Mouse (Mus musculus) CH12.LX (cell line): ENCODE results near the gene Smim13. TPM values are rescaled to one million over a fixed set of nuclear protein-coding genes. Genes with fewer than 3 reads are reported as not detected.

Experiments
- DNase-seq: peaks from one replicate; pipeline ENCODE4 v3.0.0-alpha.2; 2013; ENCODE audit errors: extremely low read depth
- H3K27ac ChIP-seq: 2 replicates; pipeline ENCODE4 v1.5.1; 2012; ENCODE audit warnings: low read depth, mild to moderate bottlenecking, control low read depth, moderate library complexity; ENCODE audit not compliant: insufficient read depth
- H3K27me3 ChIP-seq: replicated peaks from 2 replicates; pipeline ENCODE3; 2012; ENCODE audit warnings: inconsistent platforms
- H3K36me3 ChIP-seq, 2 experiments: replicated peaks in 1 of 2; 2 replicates each; pipeline versions ENCODE3 to v1.6.1; 2012; ENCODE audit warnings: inconsistent platforms in 1 of 2, low read length in 1 of 2, mild to moderate bottlenecking in 1 of 2, mixed read lengths in 1 of 2, moderate library complexity in 1 of 2; ENCODE audit not compliant: control insufficient read depth in 1 of 2, insufficient read depth in 1 of 2
- H3K4me1 ChIP-seq, 2 experiments: 2 replicates each; pipeline ENCODE4 v1.6.1; 2012; ENCODE audit warnings: inconsistent platforms in 1 of 2, moderate library complexity in 1 of 2; ENCODE audit not compliant: insufficient read depth in 2 of 2, control insufficient read depth in 1 of 2
- H3K4me2 ChIP-seq: 2 replicates; pipeline ENCODE4 v1.6.1; 2012; ENCODE audit warnings: low read depth, mild to moderate bottlenecking, control low read depth; ENCODE audit not compliant: poor library complexity, insufficient read depth, severe bottlenecking
- H3K4me3 ChIP-seq, 3 experiments: fragments of 150-350 bp in 1 of 3; sonication (generic) in 1 of 3; replicated peaks in 1 of 3; 2 replicates each; pipeline versions ENCODE3 to v1.5.1; 2011 to 2012; ENCODE audit warnings: low read depth in 2 of 3, low read length in 2 of 3, mild to moderate bottlenecking in 2 of 3, moderate library complexity in 2 of 3, control low read depth in 1 of 3, improper control_type of control experiment in 1 of 3, inconsistent platforms in 1 of 3, mixed read lengths in 1 of 3; ENCODE audit not compliant: poor library complexity in 1 of 3
- H3K79me2 ChIP-seq: replicated peaks from 2 replicates; pipeline ENCODE4 v1.6.1; 2012; ENCODE audit warnings: mild to moderate bottlenecking, moderate library complexity; ENCODE audit not compliant: control insufficient read depth, poor library complexity, insufficient read depth, severe bottlenecking; ENCODE audit errors: extremely low read depth
- H3K9ac ChIP-seq: 2 replicates; pipeline ENCODE4 v1.6.1; 2012; ENCODE audit warnings: low read depth, mild to moderate bottlenecking, control low read depth, moderate library complexity; ENCODE audit not compliant: insufficient read depth
- H3K9me3 ChIP-seq: replicated peaks from 2 replicates; pipeline ENCODE3; 2012; ENCODE audit warnings: low read length, inconsistent platforms, mixed read lengths
- BHLHE40 ChIP-seq: IDR thresholded peaks from 2 replicates; pipeline ENCODE4 v1.6.1; 2011; ENCODE audit warnings: mild to moderate bottlenecking, low read depth, low read length, improper control_type of control experiment
- CHD1 ChIP-seq: IDR thresholded peaks from 2 replicates; pipeline ENCODE4 v1.6.1; 2012; ENCODE audit warnings: low read depth, low read length, improper control_type of control experiment, inconsistent platforms
- CHD2 ChIP-seq: IDR thresholded peaks from 2 replicates; pipeline ENCODE4 v1.6.1; 2011; ENCODE audit warnings: low read length, improper control_type of control experiment
- E2F4 ChIP-seq: IDR thresholded peaks from 2 replicates; pipeline ENCODE4 v1.6.1; 2011; ENCODE audit warnings: low read depth, low read length, improper control_type of control experiment; ENCODE audit not compliant: insufficient replicate concordance
- ELF1 ChIP-seq: IDR thresholded peaks from 2 replicates; pipeline ENCODE4 v1.6.1; 2014; ENCODE audit warnings: low read depth, mild to moderate bottlenecking, inconsistent platforms, low read length, improper control_type of control experiment
- EP300 ChIP-seq: IDR thresholded peaks from 2 replicates; pipeline ENCODE4 v1.6.1; 2011; ENCODE audit warnings: low read length, improper control_type of control experiment
- ETS1 ChIP-seq: conservative IDR thresholded peaks from 2 replicates; pipeline ENCODE4 v1.6.1; 2012; ENCODE audit warnings: low read depth, mild to moderate bottlenecking, inconsistent platforms, low read length, improper control_type of control experiment, moderate library complexity
- GABPA ChIP-seq: IDR thresholded peaks from 2 replicates; pipeline ENCODE4 v1.6.1; 2012; ENCODE audit warnings: low read depth, low read length, improper control_type of control experiment, inconsistent platforms; ENCODE audit not compliant: insufficient replicate concordance
- HCFC1 ChIP-seq: IDR thresholded peaks from 2 replicates; pipeline ENCODE4 v1.6.1; 2012; ENCODE audit warnings: low read depth, mild to moderate bottlenecking, inconsistent platforms, low read length, improper control_type of control experiment
- JUN ChIP-seq: IDR thresholded peaks from 2 replicates; pipeline ENCODE4 v1.6.1; 2011; ENCODE audit warnings: low read depth, mild to moderate bottlenecking, low read length, improper control_type of control experiment, moderate library complexity; ENCODE audit not compliant: insufficient read depth
- JUND ChIP-seq: conservative IDR thresholded peaks from 2 replicates; pipeline ENCODE4 v1.6.1; 2011; ENCODE audit warnings: low read depth, low read length, improper control_type of control experiment
- MAFK ChIP-seq: IDR thresholded peaks from 2 replicates; pipeline ENCODE4 v1.6.1; 2011; ENCODE audit warnings: low read length, improper control_type of control experiment; ENCODE audit not compliant: insufficient replicate concordance
- MAX ChIP-seq: IDR thresholded peaks from 2 replicates; pipeline ENCODE4 v1.6.1; 2011; ENCODE audit warnings: low read length, improper control_type of control experiment
- MEF2A ChIP-seq: IDR thresholded peaks from 2 replicates; pipeline ENCODE4 v1.6.1; 2014; ENCODE audit warnings: low read depth, mild to moderate bottlenecking, inconsistent platforms, low read length, improper control_type of control experiment, borderline replicate concordance
- NELFE ChIP-seq: IDR thresholded peaks from 2 replicates; pipeline ENCODE4 v1.6.1; 2011; ENCODE audit warnings: low read depth, low read length, improper control_type of control experiment
- NRF1 ChIP-seq: IDR thresholded peaks from 2 replicates; pipeline ENCODE4 v1.6.1; 2014; ENCODE audit warnings: low read depth, mild to moderate bottlenecking, inconsistent platforms, low read length, improper control_type of control experiment, moderate library complexity
- POLR2A ChIP-seq: IDR thresholded peaks from 2 replicates; pipeline ENCODE4 v1.6.1; 2011; ENCODE audit warnings: low read depth, mild to moderate bottlenecking, improper control_type of control experiment, low read length
- POLR2AphosphoS2 ChIP-seq: IDR thresholded peaks from 2 replicates; pipeline ENCODE4 v1.6.1; 2011; ENCODE audit warnings: low read depth, low read length, improper control_type of control experiment
- RAD21 ChIP-seq: IDR thresholded peaks from 2 replicates; pipeline ENCODE4 v1.6.1; 2011; ENCODE audit warnings: low read depth, mild to moderate bottlenecking, low read length, improper control_type of control experiment, moderate library complexity
- RCOR1 ChIP-seq: conservative IDR thresholded peaks from 2 replicates; pipeline ENCODE4 v1.6.1; 2012; ENCODE audit warnings: low read depth, mild to moderate bottlenecking, inconsistent platforms, low read length, improper control_type of control experiment
- TCF12 ChIP-seq: IDR thresholded peaks from 2 replicates; pipeline ENCODE4 v1.6.1; 2014; ENCODE audit warnings: low read depth, mild to moderate bottlenecking, inconsistent platforms, low read length, improper control_type of control experiment
- UBTF ChIP-seq: IDR thresholded peaks from 2 replicates; pipeline ENCODE4 v1.6.1; 2012; ENCODE audit warnings: low read depth, mild to moderate bottlenecking, inconsistent platforms, low read length, improper control_type of control experiment, moderate library complexity
- USF1 ChIP-seq: IDR thresholded peaks from 2 replicates; pipeline ENCODE4 v1.6.1; 2014; ENCODE audit warnings: low read depth, mild to moderate bottlenecking, inconsistent platforms, low read length, improper control_type of control experiment
- ZC3H11A ChIP-seq: IDR thresholded peaks from 2 replicates; pipeline ENCODE4 v1.6.1; 2012; ENCODE audit warnings: low read depth, mild to moderate bottlenecking, inconsistent platforms, low read length, improper control_type of control experiment
- ZKSCAN1 ChIP-seq: IDR thresholded peaks from 2 replicates; pipeline ENCODE4 v1.6.1; 2012; ENCODE audit warnings: low read depth, inconsistent platforms, low read length, improper control_type of control experiment, borderline replicate concordance
- ZMIZ1 ChIP-seq: IDR thresholded peaks from 2 replicates; pipeline ENCODE4 v1.6.1; 2012; ENCODE audit warnings: low read depth, mild to moderate bottlenecking, inconsistent platforms, low read length, improper control_type of control experiment
- ZNF384 ChIP-seq: IDR thresholded peaks from 2 replicates; pipeline ENCODE4 v1.6.1; 2012; ENCODE audit warnings: low read depth, low read length, improper control_type of control experiment, inconsistent platforms
- dilution Hi-C: fragments of 300-500 bp; cut with MboI; formaldehyde crosslinking; loops from 2 replicates; pipeline ENCODE4 v1.14.3; 2020; ENCODE audit warnings: low sequenced_read_pairs; ENCODE audit not compliant: extremely low pct_unique_long_range_greater_than_20kb, extremely low pct_ligation_motif_present
- in situ Hi-C: fragments of 300-500 bp; cut with MboI; formaldehyde crosslinking; loops from 3 replicates; pipeline ENCODE4 v1.14.3; 2019; ENCODE audit warnings: low sequenced_read_pairs, low pct_ligation_motif_present, low pct_unique_long_range_greater_than_20kb, mixed read lengths
- polyA plus RNA-seq: library from polyadenylated mRNA; unstranded; fragments of >175 nt; gene quantifications from 2 replicates; pipeline ENCODE4 v1.2.1, GENCODE M21; 2012; ENCODE audit warnings: low read depth; ENCODE audit not compliant: insufficient read length
- total RNA-seq, 2 experiments: library from RNA; depleted of rRNA; stranded (reverse); fragments of 300-350 nt in 1 of 2; fragments of >200 nt in 1 of 2; gene quantifications; 2 replicates each; pipeline ENCODE4 v1.2.3; 2012 to 2014

The Smim13 gene
- total and polyA plus RNA-seq, 3 experiments: 4.4 to 13.4 (median 11.6) TPM

GRCm38 (mm10) chr13:41324631-41325030, 75.0 kb downstream of the Smim13 start:
- in situ Hi-C loops: no loop called here
- Histone ChIP-seq H3K27me3 (no peaks in the 10 kb centered on the region), H3K4me1 (peaks cover 2 to 32% of the 10 kb centered on the region in 2 experiments; a peak in 2 of 4 replicates), H3K79me2 (peaks cover 7% of the 10 kb centered on the region), H3K4me2 (no peak overlapping the region)
- no peak for TF ChIP-seq ZKSCAN1
- TF ChIP-seq RAD21: no peak
- no peak for TF ChIP-seq CHD2
- TF ChIP-seq UBTF: no peak
- no peak for TF ChIP-seq ZMIZ1
- no peak for TF ChIP-seq ELF1
- no peak for TF ChIP-seq POLR2A
- TF ChIP-seq MAFK: no peak
- TF ChIP-seq JUN: no peak
- TF ChIP-seq BHLHE40: no peak
- TF ChIP-seq RCOR1: no peak
- no peak for TF ChIP-seq USF1
- TF ChIP-seq EP300: no peak
- no peak for TF ChIP-seq JUND
- TF ChIP-seq E2F4: no peak
- TF ChIP-seq ZNF384: no peak
- TF ChIP-seq CHD1: no peak
- no peak for TF ChIP-seq POLR2AphosphoS2
- TF ChIP-seq, all 38 proteins: peak for 0
- Histone ChIP-seq H3K27ac (no peak overlapping the region), H3K9me3 (no peaks in the 10 kb centered on the region), H3K4me3 (no peak overlapping the region), H3K36me3 (peaks cover 24 to 77% of the 10 kb centered on the region in 2 experiments), H3K9ac (no peak overlapping the region)
- dilution Hi-C loops: no loop called here
- DNase-seq: no peak

DNA sequence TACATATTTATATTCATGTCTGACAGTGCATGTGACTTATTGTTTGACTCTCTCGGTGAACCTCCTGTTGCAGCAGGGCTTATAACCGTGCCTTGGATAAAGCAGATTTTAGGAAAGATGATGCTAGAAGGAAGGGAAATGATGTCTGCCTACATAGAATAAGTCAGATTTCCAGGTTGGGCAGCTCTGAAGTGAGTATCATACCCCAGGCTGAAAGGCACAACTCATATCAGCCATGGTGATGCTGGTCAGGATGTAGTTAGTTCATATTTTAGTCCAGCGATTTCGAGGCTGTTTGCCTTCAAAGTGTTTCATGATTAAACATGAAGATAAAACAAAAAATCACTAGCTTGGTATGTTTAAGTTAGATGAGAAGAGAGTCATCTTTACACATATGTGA, 75.7 kb downstream of the Smim13 start:
- DNase-seq: no peak
- dilution Hi-C loops: no loop called here
- H3K36me3 ChIP-seq: peaks cover 24 to 79% of the 10 kb centered on the region in 2 experiments
- no peak overlapping the region for H3K27ac ChIP-seq
- no peak for TF ChIP-seq TCF12
- no peak for TF ChIP-seq ZKSCAN1
- TF ChIP-seq RCOR1: no peak
- no peak for TF ChIP-seq JUND
- no peak for TF ChIP-seq MEF2A
- no peak for TF ChIP-seq GABPA
- TF ChIP-seq MAFK: no peak
- no peak for TF ChIP-seq POLR2A
- TF ChIP-seq NELFE: no peak
- no peak for TF ChIP-seq HCFC1
- TF ChIP-seq ETS1: no peak
- no peak for TF ChIP-seq UBTF
- TF ChIP-seq POLR2AphosphoS2: no peak
- no peak for TF ChIP-seq ZC3H11A
- no peak for TF ChIP-seq NRF1
- TF ChIP-seq MAX: no peak
- peaks cover 7% of the 10 kb centered on the region for H3K79me2 ChIP-seq
- no peak overlapping the region for H3K4me2 ChIP-seq
- no peak overlapping the region for H3K9ac ChIP-seq
- no peaks in the 10 kb centered on the region for H3K9me3 ChIP-seq
- in situ Hi-C loops: no loop called here
- H3K27me3 ChIP-seq: no peaks in the 10 kb centered on the region
- peaks cover 2 to 32% of the 10 kb centered on the region in 2 experiments; a peak in 2 of 4 replicates for H3K4me1 ChIP-seq
- no peak overlapping the region for H3K4me3 ChIP-seq
